Mouse (Mus musculus) liver, adult 2 months (tissue): ENCODE results near the gene Dusp21. TPM values are rescaled to one million over a fixed set of nuclear protein-coding genes. Genes with fewer than 3 reads are reported as not detected.

Experiments
- DNase-seq: peaks from one replicate; pipeline ENCODE4 v3.0.0-alpha.2; 2011; ENCODE audit warnings: low read depth, low spot score; ENCODE audit errors: extremely low read depth
- H3K27ac ChIP-seq: fragments of 200-500 bp; replicated peaks from 2 replicates; pipeline ENCODE4 v1.5.1; 2012; ENCODE audit warnings: low read depth, mild to moderate bottlenecking, control low read depth, inconsistent platforms, low read length; ENCODE audit not compliant: insufficient read depth
- H3K27me3 ChIP-seq: fragments of 200-500 bp; 2 replicates; pipeline ENCODE4 v1.6.1; 2012; ENCODE audit warnings: mild to moderate bottlenecking, moderate library complexity, low read length, inconsistent platforms; ENCODE audit not compliant: control insufficient read depth, insufficient read depth
- H3K36me3 ChIP-seq: fragments of 200-500 bp; 2 replicates; pipeline ENCODE4 v1.6.1; 2012; ENCODE audit warnings: low read length, inconsistent platforms; ENCODE audit not compliant: control insufficient read depth, insufficient read depth
- H3K4me1 ChIP-seq: fragments of 200-500 bp; 2 replicates; pipeline ENCODE4 v1.6.1; 2011; ENCODE audit warnings: low read length; ENCODE audit not compliant: control insufficient read depth, insufficient read depth
- H3K4me3 ChIP-seq: fragments of 200-500 bp; 2 replicates; pipeline ENCODE4 v1.5.1; 2011; ENCODE audit warnings: low read depth, mild to moderate bottlenecking, control low read depth, low read length, moderate library complexity; ENCODE audit not compliant: insufficient read depth
- H3K79me2 ChIP-seq: fragments of 200-500 bp; 2 replicates; pipeline ENCODE4 v1.6.1; 2012; ENCODE audit warnings: inconsistent platforms, mild to moderate bottlenecking, low read length, moderate library complexity; ENCODE audit not compliant: control insufficient read depth, insufficient read depth
- H3K9ac ChIP-seq: fragments of 200-500 bp; 2 replicates; pipeline ENCODE4 v1.6.1; 2012; ENCODE audit warnings: low read depth, mild to moderate bottlenecking, control low read depth, inconsistent platforms, low read length
- CTCF ChIP-seq: fragments of 200-500 bp; IDR thresholded peaks from 2 replicates; pipeline ENCODE4 v1.5.1; 2011; ENCODE audit warnings: low read depth, low read length, control low read depth
- POLR2A ChIP-seq: fragments of 200-500 bp; IDR thresholded peaks from 2 replicates; pipeline ENCODE4 v1.6.1; 2011; ENCODE audit warnings: low read length, control low read depth; ENCODE audit not compliant: insufficient read depth; ENCODE audit errors: extremely low read depth
- WGBS: fragments of 180-500 bp; shearing (Covaris S2); methylation state at CpG from one replicate; pipeline ENCODE4 v1.1.7; 2018; 5-methylcytosine and 5-hydroxymethylcytosine counted together
- polyA plus RNA-seq: library from polyadenylated mRNA; depleted of rRNA; stranded (reverse); fragments of >200 nt; gene quantifications from 2 replicates; pipeline ENCODE4 v1.2.3, GENCODE M21; 2012
- total RNA-seq: library from RNA; depleted of rRNA; stranded (reverse); fragments of >200 nt; gene quantifications from 2 replicates; pipeline ENCODE4 v1.2.3, GENCODE M21; 2014

The Dusp21 gene
- total and polyA plus RNA-seq, 2 experiments: not detected

GRCm38 (mm10) chrX:18163917-18164624, 18.4 kb downstream of the Dusp21 start:
- Histone ChIP-seq H3K4me3 (peak overlapping the region; percentile 87), H3K9ac (peak overlapping the region; percentile 95), H3K4me1 (no peaks in the 10 kb centered on the region; the same call in 1 of the 2 replicates), H3K36me3 (no peaks in the 10 kb centered on the region), H3K27me3 (no peaks in the 10 kb centered on the region), H3K79me2 (peaks cover 6% of the 10 kb centered on the region; the same call in 1 of the 2 replicates), H3K27ac (peak overlapping the region; percentile 97)
- TF ChIP-seq CTCF (no peak), POLR2A (no peak)
- DNase-seq: peak; percentile 57
- WGBS: 2% methylated on average over 10 of the region's 10 CpGs

- H3K27me3 ChIP-seq: no peaks in the 10 kb centered on the region
- H3K27ac ChIP-seq: no peak overlapping the region
- no peak overlapping the region for H3K9ac ChIP-seq
- TF ChIP-seq CTCF (no peak), POLR2A (no peak)
- no peak for DNase-seq
- H3K79me2 ChIP-seq: peaks cover 6% of the 10 kb centered on the region; the same call in 1 of the 2 replicates
- no peaks in the 10 kb centered on the region for H3K36me3 ChIP-seq
- H3K4me3 ChIP-seq: no peak overlapping the region
- no peaks in the 10 kb centered on the region; the same call in 1 of the 2 replicates for H3K4me1 ChIP-seq
- 46% methylated on average over 2 of the region's 2 CpGs for WGBS
These were observed 19.5 kb downstream of the Dusp21 start for GRCm38 (mm10) chrX:18165121-18165520.

GRCm38 (mm10) chrX:18166961-18167360, 21.3 kb downstream of the Dusp21 start:
- 30% methylated on average over 3 of the region's 3 CpGs for WGBS

GRCm38 (mm10) chrX:18168940-18169339, 23.3 kb downstream of the Dusp21 start:
- 100% methylated on average over 1 of the region's 1 CpGs for WGBS
- no peak overlapping the region for H3K4me3 ChIP-seq
- no peak for DNase-seq
- peaks cover 2% of the 10 kb centered on the region; the same call in 1 of the 2 replicates for H3K4me1 ChIP-seq
- no peak overlapping the region for H3K9ac ChIP-seq
- H3K36me3 ChIP-seq: no peaks in the 10 kb centered on the region
- H3K27me3 ChIP-seq: no peaks in the 10 kb centered on the region
- TF ChIP-seq POLR2A (no peak), CTCF (no peak)
- no peak overlapping the region for H3K27ac ChIP-seq
- no peaks in the 10 kb centered on the region; the same call in 1 of the 2 replicates for H3K79me2 ChIP-seq

More at GRCm38 (mm10) chrX:18166961-18167360, 21.3 kb downstream of the Dusp21 start:
- Histone ChIP-seq H3K27ac (no peak overlapping the region), H3K27me3 (no peaks in the 10 kb centered on the region), H3K4me3 (no peak overlapping the region), H3K4me1 (no peaks in the 10 kb centered on the region), H3K9ac (no peak overlapping the region), H3K36me3 (no peaks in the 10 kb centered on the region), H3K79me2 (peaks cover 6% of the 10 kb centered on the region; the same call in 1 of the 2 replicates)
- TF ChIP-seq CTCF (no peak), POLR2A (no peak)
- DNase-seq: no peak

- Histone ChIP-seq H3K36me3 (no peaks in the 10 kb centered on the region), H3K27ac (no peak overlapping the region), H3K4me1 (peaks cover 7% of the 10 kb centered on the region), H3K9ac (no peak overlapping the region), H3K79me2 (no peaks in the 10 kb centered on the region; the same call in 1 of the 2 replicates), H3K27me3 (no peaks in the 10 kb centered on the region), H3K4me3 (no peak overlapping the region)
- TF ChIP-seq CTCF: no peak
- TF ChIP-seq POLR2A: no peak
- DNase-seq: peak; percentile 64
- WGBS: 15% methylated on average over 4 of the region's 4 CpGs
These were observed 29.2 kb downstream of the Dusp21 start for GRCm38 (mm10) chrX:18174831-18175230.

GRCm38 (mm10) chrX:18177803-18178202, 32.1 kb downstream of the Dusp21 start:
- no peaks in the 10 kb centered on the region for H3K36me3 ChIP-seq
- H3K9ac ChIP-seq: no peak overlapping the region
- DNase-seq: no peak
- H3K27ac ChIP-seq: no peak overlapping the region
- H3K27me3 ChIP-seq: no peaks in the 10 kb centered on the region
- no peak overlapping the region for H3K4me3 ChIP-seq
- WGBS: 83% methylated on average over 4 of the region's 4 CpGs
- peaks cover 6% of the 10 kb centered on the region for H3K4me1 ChIP-seq
- H3K79me2 ChIP-seq: no peaks in the 10 kb centered on the region; the same call in 1 of the 2 replicates
- no peak for TF ChIP-seq CTCF
- no peak for TF ChIP-seq POLR2A
